Mouse (Mus musculus) myocyte (in vitro differentiated cells): Measurements from ENCODE around the gene Nek2.

Source experiments
- CEBPB ChIP-seq: IDR thresholded peaks from 2 replicates; pipeline ENCODE4 v1.6.1; 2011; ENCODE audit warnings: mild to moderate bottlenecking, moderate library complexity; ENCODE audit not compliant: poor library complexity, insufficient read depth, severe bottlenecking
- POLR2A ChIP-seq: IDR thresholded peaks from one replicate; pipeline ENCODE4 v1.6.1; 2011; ENCODE audit warnings: low read depth, mild to moderate bottlenecking, control low read depth, moderate library complexity; ENCODE audit not compliant: insufficient read length

DNA sequence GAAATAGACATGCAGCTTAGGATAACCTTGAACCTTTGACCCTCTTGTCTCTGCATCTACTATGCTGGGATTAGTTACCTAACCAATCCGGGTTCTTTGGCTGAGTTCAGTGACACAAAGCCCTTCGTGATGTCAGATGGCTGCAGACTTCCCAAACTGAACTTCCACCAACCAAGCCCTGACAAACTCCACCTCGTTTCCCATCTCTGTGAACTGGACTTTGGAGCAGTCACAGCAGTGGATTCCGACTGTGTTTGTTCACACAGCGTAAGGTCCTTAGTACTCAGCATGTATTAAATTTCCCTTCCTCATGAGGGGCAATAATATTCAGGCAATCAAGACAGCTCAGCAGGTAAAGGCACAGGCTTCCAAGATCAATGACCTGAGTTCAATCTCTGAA, 25.4 kb downstream of the Nek2 start:
- no peak for TF ChIP-seq CEBPB
- no peak for TF ChIP-seq POLR2A
